Mouse (Mus musculus) MEL (cell line): ENCODE measurements at regions not wholly inside any gene's neighbourhood (a gene's known extent, or its start where the extent isn't known, plus 50 kb on each side); places are given as distances from the start of the nearest gene placed in this dataset.

ENCODE experiments used
- CTCF ChIP-seq, 3 experiments: IDR thresholded peaks in 2 of 3; conservative IDR thresholded peaks in 1 of 3; 2 replicates each; pipeline ENCODE4 v1.5.1; 2011 to 2012; ENCODE audit warnings: low read length in 3 of 3, low read depth in 2 of 3, mild to moderate bottlenecking in 2 of 3, improper control_type of control experiment in 1 of 3, inconsistent platforms in 1 of 3, mixed read lengths in 1 of 3, moderate library complexity in 1 of 3; ENCODE audit not compliant: control insufficient read depth in 1 of 3, insufficient read depth in 1 of 3, poor library complexity in 1 of 3, severe bottlenecking in 1 of 3
- EP300 ChIP-seq, 2 experiments: IDR thresholded peaks; 2 replicates each; pipeline ENCODE4 v1.6.1; 2011; ENCODE audit warnings: improper control_type of control experiment in 2 of 2, low read length in 2 of 2, low read depth in 1 of 2, mild to moderate bottlenecking in 1 of 2
- GABPA ChIP-seq: IDR thresholded peaks from 2 replicates; pipeline ENCODE4 v1.6.1; 2012; ENCODE audit warnings: low read depth, mild to moderate bottlenecking, inconsistent platforms, low read length, improper control_type of control experiment, moderate library complexity
- MAFK ChIP-seq: IDR thresholded peaks from 2 replicates; pipeline ENCODE4 v1.6.1; 2011; ENCODE audit warnings: low read depth, mild to moderate bottlenecking, low read length, improper control_type of control experiment, borderline replicate concordance
- SMC3 ChIP-seq: IDR thresholded peaks from 2 replicates; pipeline ENCODE4 v1.6.1; 2011; ENCODE audit warnings: low read depth, low read length, improper control_type of control experiment

- TF ChIP-seq SMC3 (no peak), EP300 (IDR thresholded peaks at IDR 0.05; ENCODE audit: low read depth in 1 of 2, low read length in 2 of 2) (no peak), CTCF (IDR thresholded peaks at IDR 0.05 in 2 of 3, conservative IDR thresholded peaks at IDR 0.05 in 1 of 3; ENCODE audit: control insufficient read depth in 1 of 3, insufficient read depth in 1 of 3, low read depth in 2 of 3, low read length in 3 of 3, poor library complexity in 1 of 3, severe bottlenecking in 1 of 3) (no peak), GABPA (no peak), MAFK (no peak)
Observed at GRCm38 (mm10) chr2:128412974-128413373, 178.0 kb upstream of the Spdye4c start.
